Mouse (Mus musculus) kidney, embryonic 14.5 days (tissue): ENCODE measurements around the gene Rfc1. TPM values are rescaled to one million over a fixed set of nuclear protein-coding genes. Genes with fewer than 3 reads are reported as not detected.
"Not testable (repeated sequence)": the region's sequence is repeated elsewhere in the genome, so short reads cannot be mapped to it uniquely, and the experiment has no call there.

Source experiments
- ATAC-seq: fragments of 200-750 bp; cut with Nextera tagmentation; 2 replicates; pipeline ENCODE4 v1.8.0; 2017; ENCODE audit warnings: moderate number of reproducible peaks, mild to moderate bottlenecking, moderate TSS enrichment, moderate library complexity; ENCODE audit not compliant: low FRiP score, low TSS enrichment
- H3K27ac ChIP-seq: fragments of 300-500 bp; sonication (generic); 2 replicates; pipeline ENCODE4 v1.5.1; 2014; ENCODE audit warnings: low read depth, mild to moderate bottlenecking, low read length, moderate library complexity, mixed read lengths
- H3K27me3 ChIP-seq: fragments of 300-500 bp; sonication (generic); 2 replicates; pipeline ENCODE4 v1.6.1; 2014; ENCODE audit warnings: mild to moderate bottlenecking, low read length; ENCODE audit not compliant: control insufficient read depth, insufficient read depth
- H3K36me3 ChIP-seq: fragments of 300-500 bp; sonication (generic); 2 replicates; pipeline ENCODE4 v1.6.1; 2014; ENCODE audit warnings: low read length, mixed read lengths; ENCODE audit not compliant: control insufficient read depth, insufficient read depth
- H3K4me1 ChIP-seq: fragments of 300-500 bp; sonication (generic); 2 replicates; pipeline ENCODE4 v1.6.1; 2014; ENCODE audit warnings: low read length, mixed read lengths; ENCODE audit not compliant: control insufficient read depth, insufficient read depth
- H3K4me2 ChIP-seq: fragments of 300-500 bp; sonication (generic); replicated peaks from 2 replicates; pipeline ENCODE4 v1.6.1; 2014; ENCODE audit warnings: low read depth, mild to moderate bottlenecking, low read length
- H3K4me3 ChIP-seq: fragments of 300-500 bp; sonication (generic); 2 replicates; pipeline ENCODE4 v1.5.1; 2014; ENCODE audit warnings: mild to moderate bottlenecking, low read length
- H3K9ac ChIP-seq: fragments of 300-500 bp; sonication (generic); 2 replicates; pipeline ENCODE4 v1.6.1; 2014; ENCODE audit warnings: low read depth, mild to moderate bottlenecking, low read length, moderate library complexity
- H3K9me3 ChIP-seq: fragments of 300-500 bp; sonication (generic); 2 replicates; pipeline ENCODE4 v1.6.1; 2016; ENCODE audit warnings: low read length; ENCODE audit not compliant: control insufficient read depth
- WGBS: fragments of 180-500 bp; shearing (Covaris S2); extraction: QIAGEN DNeasy Blood & Tissue Kit; methylation state at CpG from one replicate; pipeline ENCODE4 v1.1.7; 2014; 5-methylcytosine and 5-hydroxymethylcytosine counted together
- polyA plus RNA-seq: library from polyadenylated mRNA; unstranded; fragments of >200 nt; fragmentation: Nextera tagmentation; extraction: Ambion mirVana; gene quantifications from 2 replicates; pipeline ENCODE4 v1.2.1, GENCODE M21; 2014

Gene Rfc1
- polyA plus RNA-seq, 1 experiment from 2014 or later, result 100 TPM

DNA sequence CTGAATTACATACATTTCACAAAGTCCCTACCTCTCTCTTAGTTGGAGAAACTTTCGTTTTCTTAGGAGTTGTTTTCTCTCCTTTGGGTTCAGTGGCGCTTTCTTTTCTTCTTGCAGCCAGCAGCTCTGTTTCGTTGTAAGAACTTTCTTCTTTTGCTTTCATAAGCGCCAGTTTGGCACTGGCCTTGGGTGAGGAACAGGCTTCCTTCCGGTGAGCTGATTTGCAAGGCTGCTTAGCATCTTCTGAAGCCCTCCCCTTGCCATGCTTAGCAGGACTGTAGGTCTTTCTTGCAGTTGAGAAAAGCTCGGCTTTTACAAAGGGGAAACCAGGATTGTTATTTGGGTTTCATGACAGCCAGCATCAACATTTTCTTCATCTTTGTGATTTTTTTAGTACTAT, 41.8 kb downstream of the Rfc1 start:
- no peak overlapping the region for H3K4me3 ChIP-seq
- H3K36me3 ChIP-seq, result peaks cover 74% of the 10 kb centered on the region
- H3K27ac ChIP-seq, result no peak overlapping the region
- no peak overlapping the region for H3K9ac ChIP-seq
- H3K9me3 ChIP-seq, result no peaks in the 10 kb centered on the region
- no peaks in the 10 kb centered on the region for H3K4me1 ChIP-seq
- ATAC-seq, result no peak
- WGBS, result 93% methylated on average over 6 of the region's 6 CpGs
- no peaks in the 10 kb centered on the region for H3K27me3 ChIP-seq
- no peak overlapping the region for H3K4me2 ChIP-seq

DNA sequence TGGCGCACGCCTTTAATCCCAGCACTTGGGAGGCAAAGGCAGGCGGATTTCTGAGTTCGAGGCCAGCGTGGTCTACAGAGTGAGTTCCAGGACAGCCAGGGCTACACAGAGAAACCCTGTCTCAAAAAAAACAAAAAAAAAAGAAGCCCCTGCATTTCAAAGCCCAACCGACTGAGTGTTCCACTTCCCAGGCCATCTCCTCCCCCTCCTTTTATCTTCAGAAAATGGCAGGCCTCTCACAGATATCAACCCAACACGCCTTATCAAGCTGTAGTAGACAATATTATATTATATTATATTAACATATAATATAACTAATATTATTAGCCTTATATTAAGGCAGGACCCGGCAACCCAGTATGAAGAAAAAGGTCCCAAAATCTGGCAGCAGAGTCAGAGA, 46.5 kb downstream of the Rfc1 start:
- not testable (repeated sequence) for H3K9me3 ChIP-seq, H3K9ac ChIP-seq, H3K4me1 ChIP-seq, ATAC-seq, H3K27me3 ChIP-seq, H3K27ac ChIP-seq, H3K4me2 ChIP-seq, H3K4me3 ChIP-seq
- H3K36me3 ChIP-seq, result peaks cover 69% of the 10 kb centered on the region
- WGBS, result 86% methylated on average over 8 of the region's 8 CpGs

DNA sequence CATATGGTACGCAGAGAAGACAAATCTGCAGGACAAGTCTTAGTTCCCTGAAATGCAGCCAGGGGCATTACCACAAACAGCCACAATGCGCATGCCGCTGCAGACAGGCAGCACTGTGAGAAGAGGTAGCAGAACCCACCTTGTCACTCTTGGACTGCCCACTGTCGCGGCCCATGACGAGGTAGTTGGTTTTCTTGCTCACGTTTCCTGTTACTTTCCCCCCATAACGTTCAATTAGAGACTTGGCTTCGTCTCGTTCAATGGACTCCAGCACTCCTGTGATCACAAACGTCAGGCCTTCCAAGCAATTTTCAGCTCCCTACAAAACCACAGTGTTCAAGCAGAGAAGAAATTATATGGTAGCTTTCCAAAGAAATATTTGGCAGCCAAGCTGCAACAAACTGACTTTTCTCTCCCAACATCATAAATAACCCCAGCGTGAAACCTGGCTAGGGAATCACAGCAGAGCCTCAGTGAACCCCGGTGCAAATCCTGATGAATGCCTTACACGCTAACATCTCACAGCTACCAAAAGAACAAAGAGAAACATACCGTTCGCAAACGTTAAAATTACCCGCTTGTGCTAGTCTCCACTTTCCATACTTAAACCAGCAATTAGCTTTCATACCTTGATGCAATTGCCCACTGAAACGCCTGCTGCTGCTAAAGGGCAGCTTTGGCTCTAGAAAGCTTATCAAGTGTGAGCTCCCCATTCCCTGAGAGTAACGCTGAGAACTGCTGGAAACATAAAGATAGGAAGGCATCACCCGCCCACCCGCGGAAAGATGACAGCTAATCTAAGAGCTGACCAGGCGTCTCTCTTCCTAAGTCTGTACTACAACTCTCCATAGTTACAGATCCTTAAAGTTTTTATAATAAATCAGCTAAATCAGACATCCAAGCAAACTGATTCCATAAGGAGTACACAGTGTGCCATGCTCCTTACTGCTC, 47.4 kb downstream of the Rfc1 start:
- Histone ChIP-seq H3K27ac (no peak overlapping the region), H3K4me2 (no peak overlapping the region), H3K4me3 (no peak overlapping the region), H3K36me3 (peaks cover 64% of the 10 kb centered on the region), H3K9ac (no peak overlapping the region), H3K9me3 (no peaks in the 10 kb centered on the region), H3K4me1 (no peaks in the 10 kb centered on the region), H3K27me3 (no peaks in the 10 kb centered on the region)
- 89% methylated on average over 24 of the region's 24 CpGs for WGBS
- ATAC-seq, result no peak

DNA sequence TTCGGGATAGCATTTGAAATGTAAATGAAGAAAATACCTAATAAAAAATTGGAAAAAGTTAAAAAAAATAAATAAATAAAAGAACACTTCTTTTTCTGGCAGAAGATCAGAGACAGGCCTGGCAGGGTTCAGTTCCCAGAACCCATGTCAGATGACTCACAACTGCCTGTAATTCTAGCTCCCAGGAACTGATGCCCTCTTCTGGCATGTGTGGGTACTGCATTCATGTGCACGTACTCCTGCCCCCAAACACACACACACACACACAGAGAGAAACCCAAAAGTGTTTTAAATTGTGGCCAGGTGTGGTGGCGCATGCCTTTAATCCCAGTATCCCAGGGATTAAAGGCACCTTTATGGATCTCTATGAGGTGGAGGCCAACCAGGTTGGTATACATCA, 51.3 kb downstream of the Rfc1 start:
- peaks cover 56% of the 10 kb centered on the region for H3K36me3 ChIP-seq
- ATAC-seq, result no peak
- no peak overlapping the region for H3K4me3 ChIP-seq
- no peaks in the 10 kb centered on the region for H3K27me3 ChIP-seq
- H3K9ac ChIP-seq, result no peak overlapping the region
- WGBS, result 95% methylated on average over 3 of the region's 3 CpGs
- no peaks in the 10 kb centered on the region for H3K9me3 ChIP-seq
- no peak overlapping the region for H3K27ac ChIP-seq
- no peak overlapping the region for H3K4me2 ChIP-seq
- H3K4me1 ChIP-seq, result no peaks in the 10 kb centered on the region

DNA sequence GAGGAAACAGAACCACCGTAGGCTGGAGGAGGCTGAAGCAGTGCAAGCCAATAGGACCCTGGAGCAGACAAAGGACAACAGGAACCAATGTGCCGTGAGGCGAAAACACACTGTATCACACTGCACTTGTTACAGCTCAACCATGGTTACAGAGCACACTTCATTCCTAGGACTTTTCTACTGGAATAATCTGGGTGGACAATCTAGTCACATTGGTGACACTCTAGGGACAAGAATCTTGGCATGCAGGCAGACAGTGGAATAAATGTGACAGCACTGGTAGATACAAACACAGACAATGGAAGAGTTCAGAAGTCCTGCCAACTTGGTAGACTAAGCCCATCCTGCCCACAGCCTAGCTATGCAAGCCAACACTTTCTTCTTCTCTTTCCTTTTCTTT, 54.3 kb downstream of the Rfc1 start:
- no peak overlapping the region for H3K4me2 ChIP-seq
- H3K27me3 ChIP-seq, result no peaks in the 10 kb centered on the region
- H3K9me3 ChIP-seq, result no peaks in the 10 kb centered on the region
- H3K4me1 ChIP-seq, result no peaks in the 10 kb centered on the region
- H3K4me3 ChIP-seq, result no peak overlapping the region
- WGBS, result 97% methylated on average over 3 of the region's 3 CpGs
- H3K36me3 ChIP-seq, result peaks cover 59% of the 10 kb centered on the region
- no peak overlapping the region for H3K27ac ChIP-seq
- H3K9ac ChIP-seq, result no peak overlapping the region
- ATAC-seq, result no peak

DNA sequence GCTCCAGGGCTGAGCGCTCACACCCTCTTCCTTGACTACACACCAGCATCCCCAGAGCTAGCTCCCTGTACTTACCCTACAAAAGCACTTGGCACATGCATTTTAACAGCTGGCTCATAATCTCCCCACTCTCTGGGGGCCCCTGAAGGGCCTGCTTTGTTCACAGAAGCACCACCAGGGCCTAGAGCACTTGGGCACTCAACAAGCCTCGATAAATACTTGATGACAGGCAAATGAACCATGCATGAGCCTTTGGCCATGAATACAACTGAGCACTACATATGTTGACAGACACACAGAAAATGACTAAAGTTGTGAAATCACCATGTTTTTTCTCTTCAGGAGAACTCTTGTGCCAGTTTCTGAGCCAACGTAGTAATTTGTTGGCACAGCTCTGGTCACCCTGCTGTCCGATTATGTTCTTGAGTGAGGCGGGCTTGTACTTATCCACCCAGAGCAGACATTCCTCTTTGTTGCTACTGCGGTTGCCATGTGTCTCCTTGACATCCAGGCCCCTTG, 56.3 kb downstream of the Rfc1 start:
- Histone ChIP-seq H3K27ac (no peak overlapping the region), H3K9me3 (no peaks in the 10 kb centered on the region), H3K9ac (no peak overlapping the region), H3K27me3 (no peaks in the 10 kb centered on the region), H3K4me3 (no peak overlapping the region), H3K4me2 (no peak overlapping the region), H3K36me3 (peaks cover 60% of the 10 kb centered on the region), H3K4me1 (no peaks in the 10 kb centered on the region)
- 95% methylated on average over 6 of the region's 6 CpGs for whole genome bisulfite sequencing
- no peak for ATAC-seq

DNA sequence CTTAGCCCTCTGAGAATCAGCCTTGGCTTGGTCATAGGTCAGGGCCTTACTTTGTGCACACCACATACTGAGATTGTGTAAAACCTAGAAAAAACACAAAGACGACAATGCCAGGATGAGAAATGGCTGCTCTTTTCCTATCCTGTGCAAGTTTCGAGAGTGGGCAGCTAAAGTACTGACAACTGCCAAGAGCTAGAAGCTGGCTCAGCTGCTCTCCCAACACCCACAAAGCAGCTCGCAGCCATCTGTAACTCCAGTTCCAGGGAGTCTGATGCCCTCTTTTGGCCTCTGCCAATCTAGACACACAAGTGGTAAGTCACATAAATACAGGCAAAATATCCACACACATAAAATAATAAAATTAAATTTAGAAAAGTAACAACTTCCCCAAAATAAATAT, 61.5 kb downstream of the Rfc1 start:
- 90% methylated on average over 3 of the region's 3 CpGs for WGBS
- no peak overlapping the region for H3K27ac ChIP-seq

DNA sequence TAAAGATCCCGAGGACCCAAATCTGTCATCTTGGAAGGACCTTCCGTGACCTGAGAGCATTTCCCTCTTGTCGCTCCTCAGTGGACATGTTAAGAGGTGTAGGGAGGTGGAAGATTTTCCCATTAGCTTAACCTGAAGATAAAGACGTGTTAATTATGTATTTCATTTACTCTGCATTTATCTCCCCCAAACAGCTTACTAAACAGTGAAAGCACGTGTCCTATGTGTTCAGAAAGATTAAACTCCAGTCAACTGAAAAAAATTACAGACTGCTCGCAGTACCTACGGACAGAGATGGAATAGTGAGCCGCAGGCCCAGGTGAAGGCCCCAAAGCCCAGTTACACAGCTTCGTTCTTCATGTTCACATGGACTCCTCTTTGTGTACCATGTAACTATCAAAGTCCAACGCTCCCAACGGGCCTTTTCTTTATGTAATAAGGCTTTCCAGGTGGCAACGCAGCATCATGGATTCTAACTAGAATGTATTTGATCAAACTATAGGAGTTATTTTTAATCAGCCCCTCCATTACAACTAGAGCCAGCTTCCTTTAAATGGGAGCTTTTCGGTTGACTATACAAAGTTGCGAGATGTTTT, 77.5 kb downstream of the Rfc1 start:
- H3K4me1 ChIP-seq, result no peaks in the 10 kb centered on the region
- H3K36me3 ChIP-seq, result peaks cover 54% of the 10 kb centered on the region
- no peak overlapping the region for H3K27ac ChIP-seq
- H3K9ac ChIP-seq, result no peak overlapping the region
- ATAC-seq, result no peak
- H3K4me2 ChIP-seq, result no peak overlapping the region
- no peaks in the 10 kb centered on the region for H3K27me3 ChIP-seq
- no peaks in the 10 kb centered on the region for H3K9me3 ChIP-seq
- 94% methylated on average over 14 of the region's 14 CpGs for WGBS
- no peak overlapping the region for H3K4me3 ChIP-seq

More for the DNA sequence above, 61.5 kb downstream of the Rfc1 start:
- Histone ChIP-seq H3K4me1 (no peaks in the 10 kb centered on the region), H3K36me3 (peaks cover 71% of the 10 kb centered on the region), H3K9me3 (no peaks in the 10 kb centered on the region), H3K4me3 (no peak overlapping the region), H3K9ac (no peak overlapping the region), H3K27me3 (no peaks in the 10 kb centered on the region), H3K4me2 (no peak overlapping the region)
- ATAC-seq, result no peak
